Mouse (Mus musculus) heart, adult 2 months (tissue): Measurements from ENCODE around the gene Atp1a4.

Experiments
- EP300 ChIP-seq: fragments of 200-500 bp; IDR thresholded peaks from 2 replicates; pipeline ENCODE4 v1.6.1; 2011; ENCODE audit warnings: low read depth, low read length, control low read depth; ENCODE audit not compliant: insufficient read depth
- POLR2A ChIP-seq: fragments of 200-500 bp; IDR thresholded peaks from 2 replicates; pipeline ENCODE4 v1.6.1; 2011; ENCODE audit warnings: mild to moderate bottlenecking, low read depth, low read length, control low read depth; ENCODE audit not compliant: insufficient read depth

GRCm38 (mm10) chr1:172273386-172273785 lies 15.2 kb upstream of the Atp1a4 start:
- TF ChIP-seq EP300 (0 out of 2 replicates have a peak, but pooled peaks have one; percentile 13), POLR2A (peak; percentile 40; the same call in 1 of the 2 replicates)
